Mouse (Mus musculus) lung, postnatal 0 days (tissue): ENCODE data around the gene Ptk6.

Experiments
- CTCF ChIP-seq: IDR thresholded peaks from 2 replicates; pipeline ENCODE4 v1.5.1; 2016; ENCODE audit warnings: antibody characterized with exemption, mild to moderate bottlenecking
- EP300 ChIP-seq: IDR thresholded peaks from 2 replicates; pipeline ENCODE4 v1.6.1; 2016; ENCODE audit warnings: antibody characterized with exemption, mild to moderate bottlenecking, control low read depth

GRCm38 (mm10) chr2:181201606-181202005 is 983 bp downstream of the Ptk6 start:
- TF ChIP-seq CTCF (no peak), EP300 (peak; percentile 78)
